Mouse (Mus musculus) E14TG2a.4 (cell line): Measurements from ENCODE around the gene Nepn.

ENCODE experiments used
- CTCF ChIP-seq: conservative IDR thresholded peaks from 2 replicates; pipeline ENCODE4 v1.5.1; 2014; ENCODE audit warnings: low read length
- NANOG ChIP-seq: IDR thresholded peaks from 2 replicates; pipeline ENCODE4 v1.6.1; 2014; ENCODE audit warnings: borderline replicate concordance, low read length, mixed read lengths

DNA sequence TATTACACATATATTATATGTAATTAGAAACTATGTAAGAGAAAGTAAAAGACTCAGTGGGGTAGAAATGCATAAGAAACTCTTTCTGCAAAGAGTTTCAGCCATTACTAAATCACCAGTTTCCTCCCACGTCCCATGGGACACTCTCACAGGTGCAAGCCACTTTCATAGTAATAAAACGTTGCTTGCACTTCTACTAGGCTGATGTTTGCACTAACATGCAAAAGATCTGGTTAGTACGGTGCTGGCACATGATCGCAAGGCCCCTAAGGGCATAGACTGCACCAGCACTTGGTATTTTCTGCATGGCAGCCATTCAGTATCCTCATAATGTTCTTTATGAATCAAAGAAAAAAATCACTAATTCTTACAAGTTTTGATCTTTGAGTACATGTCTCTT, 14.9 kb upstream of the Nepn start:
- TF ChIP-seq CTCF = no peak
- TF ChIP-seq NANOG = no peak
